Mouse (Mus musculus) splenic B cell, adult 2 months (primary cell): Measurements from ENCODE around the gene Fabp6.
A peak's percentile ranks its signal among the peaks of the same experiment; 100 is the strongest.

Experiments
- DNase-seq: peaks from one replicate; pipeline ENCODE4 v3.0.0-alpha.2; 2011; ENCODE audit warnings: low read depth, low spot score
- H3K27me3 ChIP-seq: 2 replicates; pipeline ENCODE4 v1.6.1; 2012; ENCODE audit warnings: mild to moderate bottlenecking, low read length, moderate library complexity, mixed read lengths; ENCODE audit not compliant: control insufficient read depth, poor library complexity, insufficient read depth, severe bottlenecking
- H3K36me3 ChIP-seq: 2 replicates; pipeline ENCODE4 v1.6.1; 2012; ENCODE audit warnings: mild to moderate bottlenecking, low read length, moderate library complexity, mixed read lengths; ENCODE audit not compliant: control insufficient read depth, poor library complexity, insufficient read depth, severe bottlenecking

Gene Fabp6

GRCm38 (mm10) chr11:43601440-43601839 lies at the start of gene Fabp6:
Gene Fabp6, minus strand, starts transcription at chr11:43601540.
- Histone ChIP-seq H3K36me3 (no peaks in the 10 kb centered on the region), H3K27me3 (no peaks in the 10 kb centered on the region)
- DNase-seq = no peak

GRCm38 (mm10) chr11:43645286-43645685 lies 43.9 kb upstream of the Fabp6 start:
- H3K27me3 ChIP-seq = no peaks in the 10 kb centered on the region

GRCm38 (mm10) chr11:43643180-43643591 lies 41.8 kb upstream of the Fabp6 start:
- no peak for DNase-seq

More at GRCm38 (mm10) chr11:43645286-43645685, 43.9 kb upstream of the Fabp6 start:
- no peaks in the 10 kb centered on the region for H3K36me3 ChIP-seq
- DNase-seq = peak; percentile 6

GRCm38 (mm10) chr11:43638486-43638885 lies 37.1 kb upstream of the Fabp6 start:
- no peak for DNase-seq

More at GRCm38 (mm10) chr11:43643180-43643591, 41.8 kb upstream of the Fabp6 start:
- H3K27me3 ChIP-seq = no peaks in the 10 kb centered on the region
- no peaks in the 10 kb centered on the region for H3K36me3 ChIP-seq

GRCm38 (mm10) chr11:43636761-43637160 lies 35.4 kb upstream of the Fabp6 start:
- H3K27me3 ChIP-seq = no peaks in the 10 kb centered on the region
- DNase-seq = no peak

More at GRCm38 (mm10) chr11:43638486-43638885, 37.1 kb upstream of the Fabp6 start:
- Histone ChIP-seq H3K27me3 (no peaks in the 10 kb centered on the region), H3K36me3 (no peaks in the 10 kb centered on the region)

GRCm38 (mm10) chr11:43633658-43634401 lies 32.5 kb upstream of the Fabp6 start:
- no peak for DNase-seq
- Histone ChIP-seq H3K27me3 (no peaks in the 10 kb centered on the region), H3K36me3 (no peaks in the 10 kb centered on the region)

More at GRCm38 (mm10) chr11:43636761-43637160, 35.4 kb upstream of the Fabp6 start:
- no peaks in the 10 kb centered on the region for H3K36me3 ChIP-seq

GRCm38 (mm10) chr11:43633165-43633564 lies 31.8 kb upstream of the Fabp6 start:
- Histone ChIP-seq H3K27me3 (no peaks in the 10 kb centered on the region), H3K36me3 (no peaks in the 10 kb centered on the region)
- no peak for DNase-seq

- H3K27me3 ChIP-seq = no peaks in the 10 kb centered on the region
- no peak for DNase-seq
These were observed 31.2 kb upstream of the Fabp6 start for GRCm38 (mm10) chr11:43632566-43632965.

GRCm38 (mm10) chr11:43631645-43632044 lies 30.3 kb upstream of the Fabp6 start:
- Histone ChIP-seq H3K36me3 (no peaks in the 10 kb centered on the region), H3K27me3 (no peaks in the 10 kb centered on the region)
- no peak for DNase-seq

More at GRCm38 (mm10) chr11:43632566-43632965, 31.2 kb upstream of the Fabp6 start:
- no peaks in the 10 kb centered on the region for H3K36me3 ChIP-seq

- no peak for DNase-seq
- no peaks in the 10 kb centered on the region for H3K27me3 ChIP-seq
- no peaks in the 10 kb centered on the region for H3K36me3 ChIP-seq
These were observed 25.7 kb upstream of the Fabp6 start for GRCm38 (mm10) chr11:43626927-43627645.

- no peak for DNase-seq
- Histone ChIP-seq H3K27me3 (no peaks in the 10 kb centered on the region), H3K36me3 (no peaks in the 10 kb centered on the region)
These were observed 25.1 kb upstream of the Fabp6 start for GRCm38 (mm10) chr11:43626300-43626926.

GRCm38 (mm10) chr11:43624341-43624740 lies 23.0 kb upstream of the Fabp6 start:
- DNase-seq = no peak
- H3K27me3 ChIP-seq = no peaks in the 10 kb centered on the region
- H3K36me3 ChIP-seq = no peaks in the 10 kb centered on the region

GRCm38 (mm10) chr11:43621769-43622168 lies 20.4 kb upstream of the Fabp6 start:
- Histone ChIP-seq H3K36me3 (no peaks in the 10 kb centered on the region), H3K27me3 (no peaks in the 10 kb centered on the region)

GRCm38 (mm10) chr11:43618403-43618802 lies 17.1 kb upstream of the Fabp6 start:
- DNase-seq = no peak
- H3K36me3 ChIP-seq = no peaks in the 10 kb centered on the region
- H3K27me3 ChIP-seq = no peaks in the 10 kb centered on the region

More at GRCm38 (mm10) chr11:43621769-43622168, 20.4 kb upstream of the Fabp6 start:
- DNase-seq = no peak

GRCm38 (mm10) chr11:43617924-43618323 lies 16.6 kb upstream of the Fabp6 start:
- DNase-seq = no peak
- no peaks in the 10 kb centered on the region for H3K27me3 ChIP-seq
- no peaks in the 10 kb centered on the region for H3K36me3 ChIP-seq
